Mouse (Mus musculus): ENCODE results near the gene D930048N14Rik.
"Not testable (repeated sequence)": the region's sequence is repeated elsewhere in the genome, so short reads cannot be mapped to it uniquely, and the experiment has no call there.

Gene D930048N14Rik

GRCm38 (mm10) chr11:51627907-51628306 lies 22.8 kb upstream of the D930048N14Rik start:
- DNase-seq (ENCODE audit: low read depth, low spot score): no peak

GRCm38 (mm10) chr11:51629651-51630314 lies 21.0 kb upstream of the D930048N14Rik start:
- DNase-seq (ENCODE audit: low read depth, low spot score): peak; percentile 26

GRCm38 (mm10) chr11:51632130-51632753 lies 18.5 kb upstream of the D930048N14Rik start:
- DNase-seq (ENCODE audit: low read depth, low spot score): no peak

GRCm38 (mm10) chr11:51633200-51633599 lies 17.6 kb upstream of the D930048N14Rik start:
- DNase-seq (ENCODE audit: low read depth, low spot score): not testable (repeated sequence)

GRCm38 (mm10) chr11:51633721-51634120 lies 17.0 kb upstream of the D930048N14Rik start:
- DNase-seq (ENCODE audit: low read depth, low spot score): no peak

- DNase-seq (ENCODE audit: low read depth, low spot score): no peak
Measured at GRCm38 (mm10) chr11:51635127-51635524, 15.6 kb upstream of the D930048N14Rik start.

- peak; percentile 94 for DNase-seq (ENCODE audit: low read depth, low spot score)
Measured at GRCm38 (mm10) chr11:51635525-51636322, 15.0 kb upstream of the D930048N14Rik start, which contains the start of gene Rmnd5b. TSS of gene Rmnd5b (minus strand) at chr11:51635896.

GRCm38 (mm10) chr11:51636323-51636684 lies 14.4 kb upstream of the D930048N14Rik start:
- DNase-seq (ENCODE audit: low read depth, low spot score): peak; percentile 88

- DNase-seq (ENCODE audit: low read depth, low spot score): peak; percentile 69
Measured at GRCm38 (mm10) chr11:51637971-51638414, 12.8 kb upstream of the D930048N14Rik start.

GRCm38 (mm10) chr11:51638497-51638896 lies 12.3 kb upstream of the D930048N14Rik start:
- peak; percentile 21 for DNase-seq (ENCODE audit: low read depth, low spot score)

GRCm38 (mm10) chr11:51640748-51641147 lies 10.0 kb upstream of the D930048N14Rik start:
- DNase-seq (ENCODE audit: low read depth, low spot score): no peak

GRCm38 (mm10) chr11:51643202-51643601 lies 7.6 kb upstream of the D930048N14Rik start:
- no peak for DNase-seq (ENCODE audit: low read depth, low spot score)

GRCm38 (mm10) chr11:51643761-51644160 lies 7.0 kb upstream of the D930048N14Rik start:
- no peak for DNase-seq (ENCODE audit: low read depth, low spot score)

- peak; percentile 46 for DNase-seq (ENCODE audit: low read depth, low spot score)
Measured at GRCm38 (mm10) chr11:51644217-51644616, 6.5 kb upstream of the D930048N14Rik start.

GRCm38 (mm10) chr11:51645293-51645692 lies 5.5 kb upstream of the D930048N14Rik start:
- no peak for DNase-seq (ENCODE audit: low read depth, low spot score)

- no peak for DNase-seq (ENCODE audit: low read depth, low spot score)
Measured at GRCm38 (mm10) chr11:51646245-51646644, 4.5 kb upstream of the D930048N14Rik start.

- DNase-seq (ENCODE audit: low read depth, low spot score): no peak
Measured at GRCm38 (mm10) chr11:51646751-51647667, 3.7 kb upstream of the D930048N14Rik start.

GRCm38 (mm10) chr11:51648566-51648965 lies 2.2 kb upstream of the D930048N14Rik start:
- no peak for DNase-seq (ENCODE audit: low read depth, low spot score)

- DNase-seq (ENCODE audit: low read depth, low spot score): no peak
Measured at GRCm38 (mm10) chr11:51649111-51649888, 1.5 kb upstream of the D930048N14Rik start.

GRCm38 (mm10) chr11:51649889-51650199 lies 910 bp upstream of the D930048N14Rik start:
- DNase-seq (ENCODE audit: low read depth, low spot score): peak; percentile 50

- DNase-seq (ENCODE audit: low read depth, low spot score): no peak
Measured at GRCm38 (mm10) chr11:51650261-51650660, 493 bp upstream of the D930048N14Rik start.

Data from CD4-positive helper T cell, adult 2 months (primary cell).